Mouse (Mus musculus) cerebellum, adult 2 months (tissue): ENCODE measurements around the gene Hoxb1.

Experiments used
- CTCF ChIP-seq: fragments of 200-500 bp; IDR thresholded peaks from 2 replicates; pipeline ENCODE4 v1.5.1; 2011; ENCODE audit warnings: low read depth, mild to moderate bottlenecking, control low read depth, low read length, moderate library complexity, borderline replicate concordance; ENCODE audit not compliant: insufficient read depth
- POLR2A ChIP-seq: fragments of 200-500 bp; IDR thresholded peaks from 2 replicates; pipeline ENCODE4 v1.6.1; 2011; ENCODE audit warnings: low read length, control low read depth, borderline replicate concordance; ENCODE audit not compliant: insufficient read depth

- TF ChIP-seq CTCF (no peak), POLR2A (no peak)
These were observed 7.0 kb downstream of the Hoxb1 start for GRCm38 (mm10) chr11:96372519-96372918.
